Comparison of ENCODE assay signal across 8 mouse cellular contexts in the genomic region with DNA sequence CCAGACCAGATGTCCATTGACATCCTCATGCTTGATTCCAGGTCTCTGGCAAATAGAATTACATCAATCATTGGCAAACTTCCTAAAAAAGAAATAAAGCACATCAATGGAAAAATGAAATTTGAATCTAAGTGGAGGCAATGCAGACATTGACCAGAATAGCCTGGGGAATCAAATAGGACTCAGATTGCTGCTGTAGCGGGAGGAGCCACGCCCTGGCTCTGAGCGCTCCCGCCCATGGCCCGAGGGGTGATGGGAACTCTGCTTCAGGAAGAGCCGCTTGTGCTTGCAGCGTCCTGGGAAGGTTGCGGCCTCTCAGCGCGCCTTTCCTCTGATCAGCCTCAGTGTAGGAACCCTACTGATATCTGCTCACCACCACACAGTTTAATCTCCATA. TPM values are rescaled to one million over a fixed set of nuclear protein-coding genes. Genes with fewer than 3 reads are reported as not detected.
DNase-seq lines count a peak whose midpoint lies in the region; ATAC-seq and TF ChIP-seq lines count a peak whose summit lies in the region.

No protein-coding gene starts in this region.

- ATAC-seq in embryonic facial prominence, embryonic 14.5 days (ENCODE audit: low read depth), result peak; percentile 71; the same call in 1 of the 2 replicates
- peak; percentile 87 for ATAC-seq in heart, postnatal 0 days (ENCODE audit: insufficient read depth, low read depth)
- no peak for ATAC-seq in midbrain, embryonic 12.5 days (ENCODE audit: low FRiP score, low read depth)

- peaks cover 25% of the 10 kb centered on the region for H3K4me1 ChIP-seq in E14TG2a.4 (replicated peaks; ENCODE audit: low read depth, low read length)
- peaks cover 15% of the 10 kb centered on the region for H3K4me1 ChIP-seq in embryonic facial prominence, embryonic 14.5 days (ENCODE audit: control insufficient read depth, insufficient read depth, low read length)
- peaks cover 13% of the 10 kb centered on the region; the same call in 1 of the 2 replicates for H3K4me1 ChIP-seq in heart, postnatal 0 days (ENCODE audit: control insufficient read depth, insufficient read depth)
- peaks cover 15% of the 10 kb centered on the region for H3K4me1 ChIP-seq in midbrain, embryonic 12.5 days

- no peak for TF ChIP-seq EP300 in heart, postnatal 0 days (IDR thresholded peaks at IDR 0.05; ENCODE audit: low read depth)

- H3K4me3 ChIP-seq in E14TG2a.4 (replicated peaks; ENCODE audit: low read length), result peak overlapping the region; percentile 35; the same call in 1 of the 2 replicates
- H3K4me3 ChIP-seq in embryonic facial prominence, embryonic 14.5 days (ENCODE audit: low read depth, low read length), result peak overlapping the region; percentile 21
- H3K4me3 ChIP-seq in heart, postnatal 0 days (ENCODE audit: low read depth, low read length), result no peak overlapping the region; the same call in 1 of the 2 replicates
- no peak overlapping the region for H3K4me3 ChIP-seq in midbrain, embryonic 12.5 days

- TF ChIP-seq CTCF in E14TG2a.4 (conservative IDR thresholded peaks at IDR 0.05; ENCODE audit: low read length), result no peak
- no peak for TF ChIP-seq CTCF in heart, postnatal 0 days (IDR thresholded peaks at IDR 0.05; ENCODE audit: low read depth)

- peak overlapping the region; percentile 54 for H3K4me2 ChIP-seq in embryonic facial prominence, embryonic 14.5 days (ENCODE audit: low read depth, low read length)
- H3K4me2 ChIP-seq in heart, postnatal 0 days (ENCODE audit: low read depth, low read length), result peak overlapping the region; percentile 43
- peak overlapping the region; percentile 19 for H3K4me2 ChIP-seq in midbrain, embryonic 12.5 days (replicated peaks)

- no peaks in the 10 kb centered on the region for H3K27me3 ChIP-seq in E14TG2a.4 (ENCODE audit: insufficient read depth, low read length)
- H3K27me3 ChIP-seq in embryonic facial prominence, embryonic 14.5 days (replicated peaks; ENCODE audit: control insufficient read depth, insufficient read depth, low read length), result no peaks in the 10 kb centered on the region
- no peaks in the 10 kb centered on the region for H3K27me3 ChIP-seq in heart, postnatal 0 days (ENCODE audit: control insufficient read depth, insufficient read depth, low read length)
- no peaks in the 10 kb centered on the region for H3K27me3 ChIP-seq in midbrain, embryonic 12.5 days

- DNase-seq in embryonic facial prominence, embryonic 14.5 days (ENCODE audit: low spot score), result peak; percentile 84
- peak; percentile 45 for DNase-seq in heart, postnatal 0 days (ENCODE audit: low spot score)
- DNase-seq in kidney, postnatal 25 days, result peak; percentile 24 to 72
- no peak for DNase-seq in spleen, postnatal 14 days (ENCODE audit: low spot score in 2 of 2)
- DNase-seq in thymus, postnatal 10 days (ENCODE audit: low spot score in 2 of 2), result no peak
- no peak for DNase-seq in cerebellum, adult 8-10 months

- 9% methylated on average over 9 of the region's 10 CpGs for WGBS in embryonic facial prominence, embryonic 14.5 days
- WGBS in heart, postnatal 0 days, result 32% methylated on average over 10 of the region's 10 CpGs
- 33% methylated on average over 10 of the region's 10 CpGs for WGBS in midbrain, embryonic 12.5 days

- peak overlapping the region; percentile 21; the same call in 1 of the 2 replicates for H3K27ac ChIP-seq in embryonic facial prominence, embryonic 14.5 days (replicated peaks; ENCODE audit: low read depth, low read length)
- H3K27ac ChIP-seq in heart, postnatal 0 days (ENCODE audit: low read depth), result peak overlapping the region; percentile 69
- H3K27ac ChIP-seq in midbrain, embryonic 12.5 days (replicated peaks), result no peak overlapping the region

- H3K36me3 ChIP-seq in E14TG2a.4 (ENCODE audit: insufficient read depth, low read length), result no peaks in the 10 kb centered on the region
- H3K36me3 ChIP-seq in embryonic facial prominence, embryonic 14.5 days (ENCODE audit: control insufficient read depth, insufficient read depth, low read length), result no peaks in the 10 kb centered on the region
- H3K36me3 ChIP-seq in heart, postnatal 0 days (replicated peaks; ENCODE audit: control insufficient read depth, insufficient read depth, low read length), result no peaks in the 10 kb centered on the region
- H3K36me3 ChIP-seq in midbrain, embryonic 12.5 days, result no peaks in the 10 kb centered on the region

- no peaks in the 10 kb centered on the region for H3K9me3 ChIP-seq in E14TG2a.4 (ENCODE audit: low read length)
- H3K9me3 ChIP-seq in embryonic facial prominence, embryonic 14.5 days (ENCODE audit: control insufficient read depth, low read length), result no peaks in the 10 kb centered on the region
- H3K9me3 ChIP-seq in heart, postnatal 0 days (replicated peaks; ENCODE audit: control insufficient read depth, low read length), result no peaks in the 10 kb centered on the region
- H3K9me3 ChIP-seq in midbrain, embryonic 12.5 days, result no peaks in the 10 kb centered on the region

- peak overlapping the region; percentile 25 for H3K9ac ChIP-seq in embryonic facial prominence, embryonic 14.5 days (ENCODE audit: low read depth, low read length)
- no peak overlapping the region for H3K9ac ChIP-seq in heart, postnatal 0 days (replicated peaks; ENCODE audit: low read depth, low read length)
- H3K9ac ChIP-seq in midbrain, embryonic 12.5 days (replicated peaks), result no peak overlapping the region

RNA-seq across cellular contexts. Expression of a gene that starts 12.7 kb away (rescaled TPM):
- polyA plus RNA-seq in embryonic facial prominence, embryonic 14.5 days (2014; fragmentation: Nextera tagmentation; extraction: Ambion mirVana), result 2.0 and 2.4 TPM in 2 replicates
- total RNA-seq in heart, postnatal 0 days (2014; rRNA removed; ENCODE audit: low replicate concordance), result not detected in 2 replicates
- polyA plus RNA-seq in heart, postnatal 0 days (2015; fragmentation: Nextera tagmentation; extraction: Ambion mirVana), result not detected in 2 replicates
- not detected in 2 replicates for polyA plus RNA-seq in midbrain, embryonic 12.5 days (2016; fragmentation: Nextera tagmentation; extraction: Ambion mirVana)

Comparison
In these comparisons a context has a peak if more than half of its experiments do, and no peak if none do; other contexts are left out.
1. H3K4me3 ChIP-seq: peak in E14TG2a.4 (single experiment) and embryonic facial prominence, embryonic 14.5 days (single experiment); none in heart, postnatal 0 days (single experiment) and midbrain, embryonic 12.5 days (single experiment).
2. DNase-seq: peak in embryonic facial prominence, embryonic 14.5 days (single experiment), heart, postnatal 0 days (single experiment) and kidney, postnatal 25 days (2 of 2); none in spleen, postnatal 14 days (0 of 2), thymus, postnatal 10 days (0 of 2) and cerebellum, adult 8-10 months (single experiment).
3. Peak in every context shown above with its lines, with median percentiles within 50 percentile points of each other: H3K4me2 ChIP-seq.